Mouse (Mus musculus) hindbrain, embryonic 16.5 days (tissue): ENCODE measurements around the gene Dlg4. TPM values are rescaled to one million over a fixed set of nuclear protein-coding genes. Genes with fewer than 3 reads are reported as not detected.

ENCODE experiments used
- ATAC-seq: fragments of 200-750 bp; cut with Nextera tagmentation; 2 replicates; pipeline ENCODE4 v1.8.0; 2017; ENCODE audit warnings: moderate TSS enrichment, moderate library complexity
- H3K27ac ChIP-seq: fragments of 300-500 bp; sonication (generic); 2 replicates; pipeline ENCODE4 v1.5.1; 2014; ENCODE audit warnings: low read depth, mild to moderate bottlenecking, control low read depth, low read length, moderate library complexity
- H3K27me3 ChIP-seq: fragments of 300-500 bp; sonication (generic); replicated peaks from 2 replicates; pipeline ENCODE4 v1.6.1; 2014; ENCODE audit warnings: low read length; ENCODE audit not compliant: control insufficient read depth, insufficient read depth
- H3K36me3 ChIP-seq: fragments of 300-500 bp; sonication (generic); 2 replicates; pipeline ENCODE4 v1.6.1; 2014; ENCODE audit warnings: mild to moderate bottlenecking, low read length, moderate library complexity, mixed read lengths; ENCODE audit not compliant: control insufficient read depth, insufficient read depth
- H3K4me1 ChIP-seq: fragments of 300-500 bp; sonication (generic); 2 replicates; pipeline ENCODE4 v1.6.1; 2014; ENCODE audit warnings: low read depth, low read length; ENCODE audit not compliant: control insufficient read depth, insufficient read depth
- H3K4me2 ChIP-seq: fragments of 300-500 bp; sonication (generic); 2 replicates; pipeline ENCODE4 v1.6.1; 2014; ENCODE audit warnings: mild to moderate bottlenecking, low read length, control low read depth, moderate library complexity
- H3K4me3 ChIP-seq: fragments of 300-500 bp; sonication (generic); 2 replicates; pipeline ENCODE4 v1.5.1; 2014; ENCODE audit warnings: mild to moderate bottlenecking, low read length, control low read depth, moderate library complexity
- H3K9ac ChIP-seq: fragments of 300-500 bp; sonication (generic); 2 replicates; pipeline ENCODE4 v1.6.1; 2014; ENCODE audit warnings: low read depth, mild to moderate bottlenecking, control low read depth, low read length, moderate library complexity
- H3K9me3 ChIP-seq: fragments of 300-500 bp; sonication (generic); 2 replicates; pipeline ENCODE4 v1.6.1; 2014; ENCODE audit warnings: mild to moderate bottlenecking, low read length, moderate library complexity; ENCODE audit not compliant: control insufficient read depth
- WGBS: fragments of 180-500 bp; shearing (Covaris S2); extraction: QIAGEN DNeasy Blood & Tissue Kit; methylation state at CpG from one replicate; pipeline ENCODE4 v1.1.7; 2014; 5-methylcytosine and 5-hydroxymethylcytosine counted together
- polyA plus RNA-seq: library from polyadenylated mRNA; unstranded; fragments of >200 nt; fragmentation: Nextera tagmentation; extraction: Ambion mirVana; gene quantifications from 2 replicates; pipeline ENCODE4 v1.2.1, GENCODE M21; 2015

Dlg4 gene
- polyA plus RNA-seq, 1 experiment from 2014 or later, result 23.1 TPM

DNA sequence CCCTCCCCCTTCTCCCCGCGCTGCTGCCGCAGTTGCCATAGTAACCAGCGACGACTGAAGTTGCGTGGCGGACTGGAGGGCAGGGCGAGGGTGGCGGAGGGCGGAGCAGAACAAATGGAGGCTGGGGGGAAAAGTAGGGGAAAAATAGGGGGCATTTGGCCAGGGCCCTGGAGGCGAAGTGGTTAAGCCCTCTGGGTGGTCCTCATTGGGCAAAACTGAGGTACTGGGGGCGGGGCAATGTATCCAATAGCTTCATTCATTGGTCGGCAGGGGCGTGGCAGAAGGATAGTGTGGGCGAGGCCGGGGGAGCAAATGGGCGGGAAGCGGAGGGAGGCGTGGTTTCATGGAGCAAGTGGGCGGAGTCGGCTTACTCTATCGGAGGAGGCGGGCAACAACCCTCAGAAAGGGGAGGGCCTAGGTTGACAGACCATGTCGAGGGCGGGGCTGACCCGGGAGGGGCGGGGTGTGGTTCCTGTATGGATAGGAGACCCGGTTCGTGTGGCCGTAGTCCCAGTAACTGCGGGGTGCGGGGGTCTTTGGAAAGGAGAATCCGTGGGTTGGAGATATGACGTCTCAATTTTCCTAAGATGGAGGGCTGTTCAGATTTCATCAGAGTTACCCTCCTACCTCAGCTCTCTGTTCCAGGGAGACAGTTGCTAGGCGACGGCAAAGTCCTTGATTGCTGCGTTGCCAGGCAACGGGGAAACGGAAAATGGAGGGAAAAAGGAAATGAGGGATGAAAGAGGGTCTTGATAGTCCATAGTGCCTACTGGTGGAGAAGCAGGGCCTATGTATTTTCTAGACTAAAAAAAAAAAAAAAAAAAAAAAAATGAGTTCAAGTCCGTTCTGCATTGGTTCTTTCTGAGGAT, 4.8 kb downstream of the Dlg4 start:
- Histone ChIP-seq H3K36me3 (no peaks in the 10 kb centered on the region), H3K4me3 (peak overlapping the region; percentile 77), H3K9me3 (no peaks in the 10 kb centered on the region), H3K27ac (peak overlapping the region; percentile 96), H3K27me3 (no peaks in the 10 kb centered on the region), H3K4me2 (peak overlapping the region; percentile 88), H3K9ac (peak overlapping the region; percentile 92), H3K4me1 (peaks cover 69% of the 10 kb centered on the region)
- ATAC-seq, result peak; percentile 79
- WGBS, result under 1% methylated on average over 40 of the region's 40 CpGs

DNA sequence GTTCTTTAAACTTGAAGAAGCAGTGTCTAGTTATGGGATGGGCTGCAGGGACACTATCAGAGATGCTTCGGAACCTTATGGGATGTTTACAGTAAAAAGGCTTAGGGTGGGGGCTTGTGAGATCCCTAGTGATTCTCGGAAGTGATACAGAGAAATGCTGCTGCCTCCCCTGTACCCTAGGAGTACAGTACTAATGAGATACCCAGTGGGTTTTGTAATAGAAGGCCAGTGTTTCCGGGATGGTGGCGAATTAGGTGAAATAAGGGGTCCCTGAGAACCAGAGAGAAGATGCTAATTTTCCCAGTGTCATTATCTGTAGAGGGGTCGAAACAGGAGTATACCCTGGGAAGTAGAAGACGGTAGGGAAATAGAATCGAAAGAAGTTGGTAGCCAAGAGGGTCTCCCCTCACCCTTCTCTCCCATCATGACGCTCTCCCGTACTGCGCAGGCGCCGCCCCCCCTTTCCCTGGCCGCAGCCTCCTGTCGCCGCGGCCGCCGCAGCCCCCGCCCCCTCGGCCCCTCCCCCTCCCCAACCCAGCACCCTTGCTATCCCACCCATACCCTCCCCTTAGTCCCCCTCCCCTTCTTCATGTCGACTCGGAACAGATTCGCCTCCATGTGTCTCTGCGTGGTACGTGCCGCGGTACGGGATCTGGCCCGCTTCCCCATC, 6.9 kb downstream of the Dlg4 start:
- H3K27me3 ChIP-seq, result no peaks in the 10 kb centered on the region
- H3K9me3 ChIP-seq, result no peaks in the 10 kb centered on the region
- peak overlapping the region; percentile 42 for H3K4me3 ChIP-seq
- H3K36me3 ChIP-seq, result no peaks in the 10 kb centered on the region
- 2% methylated on average over 23 of the region's 29 CpGs for WGBS
- no peak for ATAC-seq
- H3K4me1 ChIP-seq, result peaks cover 81% of the 10 kb centered on the region
- peak overlapping the region; percentile 62 for H3K9ac ChIP-seq
- peak overlapping the region; percentile 61 for H3K4me2 ChIP-seq
- H3K27ac ChIP-seq, result peak overlapping the region; percentile 52

DNA sequence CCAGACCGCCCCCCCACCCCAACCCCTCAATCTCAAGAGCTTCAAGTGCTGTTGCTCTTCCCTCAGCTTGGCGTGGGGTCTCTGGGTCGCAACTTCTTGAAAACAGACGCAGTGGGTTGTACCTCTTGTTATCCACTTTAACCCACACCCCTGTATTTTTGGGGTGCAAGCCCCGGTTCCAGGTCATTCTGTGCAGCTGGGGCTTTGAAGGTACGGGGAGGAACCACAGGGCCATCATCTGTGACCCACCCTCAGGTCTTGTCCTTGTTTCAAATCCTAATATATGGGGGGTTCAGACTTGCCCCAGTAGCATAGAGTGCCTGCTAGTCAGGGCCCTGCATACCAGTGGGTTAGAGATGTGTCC, 7.4 kb downstream of the Dlg4 start:
- 11% methylated on average over 6 of the region's 6 CpGs for WGBS
- Histone ChIP-seq H3K9me3 (no peaks in the 10 kb centered on the region), H3K36me3 (no peaks in the 10 kb centered on the region)

DNA sequence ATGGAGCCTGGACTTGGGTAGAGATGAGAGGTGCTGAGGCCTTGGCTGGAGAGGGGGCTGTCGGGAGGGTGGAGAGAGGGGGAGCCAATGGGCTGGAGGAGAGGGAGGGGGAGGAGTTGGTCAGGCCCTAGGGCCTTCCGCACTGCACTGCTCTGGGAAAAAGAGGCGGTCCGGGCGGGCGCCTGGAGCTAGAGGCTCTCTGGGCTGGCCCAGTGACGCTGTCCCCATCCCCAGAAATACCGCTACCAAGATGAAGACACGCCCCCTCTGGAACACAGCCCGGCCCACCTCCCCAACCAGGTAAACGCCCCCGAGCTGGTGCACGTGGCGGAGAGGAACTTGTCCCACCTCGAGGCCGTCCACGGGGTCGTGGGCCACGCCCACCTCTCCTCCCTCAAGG, 9.9 kb downstream of the Dlg4 start:
- Histone ChIP-seq H3K4me2 (peak overlapping the region; percentile 68), H3K27ac (peak overlapping the region; percentile 94), H3K36me3 (peaks cover 9% of the 10 kb centered on the region), H3K4me1 (peaks cover 82% of the 10 kb centered on the region), H3K27me3 (no peaks in the 10 kb centered on the region), H3K9ac (peak overlapping the region; percentile 49), H3K9me3 (no peaks in the 10 kb centered on the region), H3K4me3 (peak overlapping the region; percentile 26)
- 5% methylated on average over 19 of the region's 19 CpGs for WGBS
- ATAC-seq, result no peak

More for the DNA sequence above, 7.4 kb downstream of the Dlg4 start:
- ATAC-seq, result no peak
- Histone ChIP-seq H3K9ac (peak overlapping the region; percentile 62), H3K4me1 (peaks cover 85% of the 10 kb centered on the region), H3K4me3 (peak overlapping the region; percentile 42), H3K27me3 (no peaks in the 10 kb centered on the region), H3K4me2 (peak overlapping the region; percentile 61), H3K27ac (peak overlapping the region; percentile 13; the same call in 1 of the 2 replicates)

DNA sequence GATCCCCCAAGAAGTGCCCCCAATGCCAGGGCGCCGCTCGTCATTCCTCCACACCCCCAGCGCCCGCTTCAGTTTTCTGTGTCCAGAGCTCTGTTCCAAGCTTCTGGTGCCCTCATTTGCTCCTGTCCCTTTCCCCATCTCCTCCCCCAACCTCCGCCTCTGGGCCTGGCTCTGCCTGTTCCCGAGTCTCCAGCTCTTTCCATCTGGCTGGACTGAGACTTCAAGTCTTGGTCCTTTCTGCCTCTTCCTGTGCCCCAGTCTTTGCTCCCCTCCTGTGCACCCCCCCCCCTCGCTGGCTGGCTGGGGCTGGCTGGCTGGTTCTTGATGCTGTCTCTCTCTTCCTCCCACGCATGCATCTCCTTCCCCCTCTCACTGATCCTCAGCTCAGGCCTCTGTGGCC, 10.7 kb downstream of the Dlg4 start:
- Histone ChIP-seq H3K4me1 (peaks cover 76% of the 10 kb centered on the region), H3K27me3 (no peaks in the 10 kb centered on the region), H3K9me3 (no peaks in the 10 kb centered on the region), H3K9ac (peak overlapping the region; percentile 57), H3K4me2 (peak overlapping the region; percentile 68), H3K27ac (peak overlapping the region; percentile 94), H3K4me3 (peak overlapping the region; percentile 26; the same call in 1 of the 2 replicates), H3K36me3 (peaks cover 16% of the 10 kb centered on the region)
- WGBS, result 24% methylated on average over 9 of the region's 9 CpGs
- no peak for ATAC-seq

DNA sequence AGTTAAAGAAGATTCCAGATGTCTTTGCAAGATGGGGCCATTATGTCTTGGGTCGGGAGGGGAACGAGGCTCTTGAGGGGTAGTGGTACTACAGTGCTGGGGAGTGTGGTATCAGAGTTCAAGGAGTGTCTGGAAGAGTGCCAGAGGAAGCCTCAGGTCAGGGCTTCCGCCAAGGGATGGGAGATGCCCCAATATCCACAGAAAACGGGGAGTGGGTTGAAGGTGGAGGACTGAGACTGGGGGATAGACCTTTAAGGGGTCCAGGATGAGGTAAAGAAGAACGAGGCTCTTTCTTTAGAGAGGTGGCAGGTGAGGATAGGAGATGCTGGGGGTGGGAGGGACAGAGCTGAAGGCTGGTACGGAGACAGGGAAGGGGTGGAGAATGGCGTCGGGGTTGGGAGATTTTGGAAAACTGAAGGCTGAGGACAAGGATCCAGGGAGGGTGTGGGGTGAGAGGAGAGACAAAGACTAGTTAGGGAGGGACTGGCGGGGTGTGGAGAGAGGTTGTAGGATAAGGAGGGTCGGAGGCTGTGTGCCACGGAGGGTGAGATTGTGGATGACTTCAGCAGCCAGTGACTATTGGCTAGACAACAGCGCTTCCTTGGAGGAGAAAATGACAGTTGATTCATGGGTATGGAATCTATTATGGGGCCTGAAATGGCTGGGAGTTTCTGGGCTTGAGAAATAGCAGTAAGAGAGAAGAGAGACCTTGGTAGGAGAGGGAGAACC, 11.8 kb downstream of the Dlg4 start:
- no peaks in the 10 kb centered on the region for H3K27me3 ChIP-seq
- peak; percentile 4 for ATAC-seq

DNA sequence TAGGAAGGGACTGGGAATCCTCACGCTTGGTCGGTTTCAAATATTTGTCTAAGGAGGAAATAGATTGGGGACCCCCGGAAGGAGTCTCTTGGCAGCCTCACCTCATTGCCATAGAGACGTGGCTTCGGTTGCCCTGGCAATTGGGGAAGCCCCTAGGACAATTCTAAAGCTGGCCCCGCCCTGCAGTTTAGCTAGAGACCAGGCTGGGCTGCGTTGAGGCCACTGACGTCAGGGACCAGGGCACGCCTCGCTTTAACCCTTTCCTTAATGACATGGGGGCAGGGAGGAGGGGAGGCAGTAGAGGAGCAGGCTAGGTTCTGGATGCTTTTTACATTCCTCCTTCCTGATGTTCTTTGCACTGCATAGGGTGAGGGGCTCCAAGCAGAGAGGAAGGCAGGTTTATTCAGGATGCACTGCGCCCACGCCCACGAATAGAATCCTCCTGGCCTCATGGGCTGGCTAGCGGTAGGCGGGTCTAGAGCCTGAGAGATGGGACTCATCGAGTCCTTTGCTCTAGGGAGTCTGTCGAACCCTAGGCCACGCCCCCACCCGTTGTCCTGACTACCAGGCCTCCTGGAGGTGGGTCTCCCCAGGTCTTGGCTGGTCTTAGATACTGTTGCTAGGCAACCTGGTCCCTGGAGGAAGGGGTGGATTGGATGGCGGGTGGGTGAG, 12.5 kb downstream of the Dlg4 start:
- Histone ChIP-seq H3K36me3 (peaks cover 17% of the 10 kb centered on the region), H3K27me3 (no peaks in the 10 kb centered on the region), H3K4me3 (peak overlapping the region; percentile 36), H3K4me1 (peaks cover 61% of the 10 kb centered on the region), H3K4me2 (peak overlapping the region; percentile 68), H3K27ac (peak overlapping the region; percentile 94), H3K9me3 (no peaks in the 10 kb centered on the region), H3K9ac (peak overlapping the region; percentile 57)
- ATAC-seq, result peak; percentile 91
- under 1% methylated on average over 20 of the region's 20 CpGs for WGBS

More for the DNA sequence above, 11.8 kb downstream of the Dlg4 start:
- peak overlapping the region; percentile 36 for H3K4me3 ChIP-seq
- H3K27ac ChIP-seq, result peak overlapping the region; percentile 94
- peak overlapping the region; percentile 57 for H3K9ac ChIP-seq
- peak overlapping the region; percentile 68 for H3K4me2 ChIP-seq
- no peaks in the 10 kb centered on the region for H3K9me3 ChIP-seq
- WGBS, result 15% methylated on average over 12 of the region's 12 CpGs
- peaks cover 65% of the 10 kb centered on the region for H3K4me1 ChIP-seq
- H3K36me3 ChIP-seq, result peaks cover 17% of the 10 kb centered on the region

DNA sequence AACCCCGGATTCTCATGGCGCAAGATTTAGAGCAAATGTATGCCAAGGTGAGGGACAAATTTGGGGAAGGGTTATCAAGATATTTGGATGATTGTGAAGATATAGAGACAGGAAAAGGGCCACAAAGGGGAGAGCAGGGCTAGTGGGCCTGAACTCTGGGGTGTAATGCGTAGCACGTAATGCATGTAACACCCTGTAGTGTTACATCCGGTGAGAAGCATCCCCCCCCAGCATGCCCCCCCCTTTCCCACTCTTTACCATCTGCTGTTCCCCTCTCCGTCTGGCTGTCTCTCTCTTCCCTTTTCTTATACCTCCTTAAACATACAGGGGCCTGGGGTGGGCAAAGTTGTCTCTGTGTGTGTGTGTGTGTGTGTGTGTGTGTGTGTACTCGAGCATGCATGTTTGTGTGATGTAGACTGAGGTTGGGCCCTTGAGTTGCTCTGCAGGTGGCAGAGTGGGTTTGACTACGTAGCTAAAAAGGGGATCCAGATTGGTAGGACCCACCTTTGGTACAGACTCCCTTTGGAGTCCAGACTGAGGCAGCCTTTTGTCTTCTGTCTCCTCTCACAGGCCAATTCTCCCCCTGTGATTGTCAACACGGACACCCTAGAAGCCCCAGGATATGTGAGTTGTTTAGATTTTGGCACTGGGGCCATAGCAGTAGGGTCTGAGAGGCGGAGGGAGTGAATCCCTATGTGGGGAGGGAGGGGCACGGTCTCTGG, 13.2 kb downstream of the Dlg4 start:
- H3K9me3 ChIP-seq, result no peaks in the 10 kb centered on the region
- peaks cover 19% of the 10 kb centered on the region for H3K36me3 ChIP-seq
- peak; percentile 34 for ATAC-seq
- WGBS, result 15% methylated on average over 11 of the region's 11 CpGs
- H3K4me3 ChIP-seq, result peak overlapping the region; percentile 36
- H3K27ac ChIP-seq, result peak overlapping the region; percentile 94
- H3K4me1 ChIP-seq, result peaks cover 53% of the 10 kb centered on the region
- no peaks in the 10 kb centered on the region for H3K27me3 ChIP-seq
- H3K4me2 ChIP-seq, result peak overlapping the region; percentile 68
- peak overlapping the region; percentile 57 for H3K9ac ChIP-seq
